Mouse (Mus musculus) adrenal gland, adult (tissue): ENCODE measurements at regions not wholly inside any gene's neighbourhood (a gene's known extent, or its start where the extent isn't known, plus 50 kb on each side); places are given as distances from the start of the nearest gene placed in this dataset.
A peak's percentile ranks its signal among the peaks of the same experiment; 100 is the strongest.

Experiments used
- DNase-seq, 2 experiments: peaks; one replicate each; pipeline ENCODE4 v3.0.0; 2022 to 2023; ENCODE audit warnings: low spot score in 1 of 2; ENCODE audit not compliant: inconsistent age in 2 of 2

- DNase-seq = no peak
These were observed 615.3 kb upstream of the Fbxo33 start for GRCm38 (mm10) chr12:59834809-59835208.

DNA sequence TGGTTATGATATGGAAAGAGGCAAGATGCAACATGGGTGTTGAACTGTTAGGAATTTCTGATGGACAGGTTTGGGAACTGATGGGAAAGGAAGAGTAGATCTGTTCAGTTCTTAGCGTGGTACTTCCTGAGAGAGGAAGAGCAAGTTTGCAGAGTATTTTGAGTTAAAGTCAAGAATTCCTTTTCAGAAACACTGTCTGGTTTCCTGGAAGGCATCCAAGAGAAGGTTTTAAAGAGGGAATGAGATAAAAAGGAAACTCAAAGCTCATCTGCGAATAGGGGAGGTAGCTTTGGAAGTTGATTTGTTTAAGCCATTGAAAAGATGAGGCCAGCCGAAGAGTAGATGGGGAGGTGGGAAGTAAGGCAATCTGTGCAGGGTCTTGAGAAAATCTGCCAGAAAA lies 603.4 kb upstream of the Fbxo33 start:
- DNase-seq = no peak

DNA sequence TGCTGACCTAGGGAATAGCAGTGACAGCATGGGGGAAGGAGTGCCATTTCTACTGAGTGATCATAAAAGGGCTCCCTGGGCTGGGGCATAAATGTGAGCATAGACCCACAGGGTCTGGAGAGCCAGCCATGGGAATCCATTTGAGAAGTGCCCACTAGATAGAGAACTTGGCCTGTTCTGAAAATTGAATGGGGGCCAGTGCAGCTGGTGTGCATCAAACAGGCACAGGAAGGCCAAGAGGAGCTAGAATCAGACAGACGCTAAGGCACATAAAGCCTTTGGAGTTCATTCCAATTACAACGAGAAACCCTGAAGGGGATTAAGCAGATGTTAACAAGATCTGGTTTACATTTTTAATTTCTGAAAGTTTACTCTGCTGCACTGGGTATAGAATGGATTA lies 602.9 kb upstream of the Fbxo33 start:
- DNase-seq = no peak

GRCm38 (mm10) chr12:59821698-59822097 lies 602.2 kb upstream of the Fbxo33 start:
- DNase-seq = no peak

GRCm38 (mm10) chr12:59815965-59816364 lies 596.4 kb upstream of the Fbxo33 start:
- DNase-seq = no peak

- no peak for DNase-seq
These were observed 594.8 kb upstream of the Fbxo33 start for GRCm38 (mm10) chr12:59814356-59814755.

DNA sequence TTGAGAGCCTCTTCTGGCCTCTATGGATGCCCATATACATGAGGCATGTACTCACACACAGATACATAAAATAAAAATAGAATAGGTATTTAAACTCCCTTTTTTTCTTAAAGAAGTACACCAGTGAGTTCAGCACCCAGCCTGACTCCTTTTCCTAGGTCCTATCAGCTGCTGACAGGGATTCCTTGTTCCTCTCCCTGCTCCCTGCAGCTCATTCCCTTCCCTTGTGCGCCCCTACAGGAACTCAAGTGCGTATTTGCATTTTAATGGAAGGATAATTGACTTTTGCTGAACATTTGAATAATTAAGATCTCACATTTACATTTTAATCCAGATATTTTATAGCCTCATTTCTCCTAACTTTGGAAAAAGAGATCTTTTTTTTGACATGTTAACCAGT lies 589.7 kb upstream of the Fbxo33 start:
- DNase-seq = no peak

DNA sequence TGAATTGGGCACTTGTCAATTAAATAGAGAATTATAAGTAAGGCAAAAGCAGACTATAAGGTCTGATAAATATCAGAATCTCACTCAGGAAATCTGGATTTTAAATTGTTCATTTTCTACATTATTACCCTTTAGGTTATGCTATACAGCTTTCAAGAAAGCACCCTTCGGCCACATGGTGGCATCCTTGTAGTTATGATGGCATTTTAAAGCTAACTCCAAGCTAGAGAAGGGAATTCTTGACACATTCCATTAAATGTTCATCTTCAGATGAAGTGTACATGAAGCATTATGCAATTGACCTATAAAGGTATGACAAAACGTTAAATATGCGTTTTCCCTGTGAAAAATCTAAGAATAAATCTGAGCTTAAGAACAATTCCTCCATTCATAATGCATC lies 578.5 kb upstream of the Fbxo33 start:
- DNase-seq = peak in 1 of 2 experiments; percentile 30

GRCm38 (mm10) chr12:59791473-59791872 lies 571.9 kb upstream of the Fbxo33 start:
- peak; percentile 25 to 60 for DNase-seq

DNA sequence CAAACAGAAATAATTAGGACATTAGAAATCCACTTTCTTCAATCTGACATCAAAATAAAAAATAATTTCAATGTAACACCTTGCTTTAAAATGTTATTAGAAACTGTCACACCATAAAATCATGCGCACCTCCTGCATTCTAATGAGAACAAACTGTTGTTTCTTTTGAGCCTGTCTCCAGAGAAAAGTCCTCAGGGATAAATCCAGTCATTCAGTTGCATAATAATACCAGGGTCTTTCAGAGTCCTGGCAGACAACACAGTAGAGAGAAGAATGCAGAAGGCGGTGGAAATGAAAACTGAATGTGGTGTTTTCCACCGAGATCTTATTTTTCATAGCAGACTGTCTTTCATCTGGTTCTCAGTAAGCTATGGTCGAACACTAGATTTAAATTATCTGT lies 567.3 kb upstream of the Fbxo33 start:
- no peak for DNase-seq

- DNase-seq = no peak
These were observed 551.5 kb upstream of the Fbxo33 start for GRCm38 (mm10) chr12:59770980-59771379.

DNA sequence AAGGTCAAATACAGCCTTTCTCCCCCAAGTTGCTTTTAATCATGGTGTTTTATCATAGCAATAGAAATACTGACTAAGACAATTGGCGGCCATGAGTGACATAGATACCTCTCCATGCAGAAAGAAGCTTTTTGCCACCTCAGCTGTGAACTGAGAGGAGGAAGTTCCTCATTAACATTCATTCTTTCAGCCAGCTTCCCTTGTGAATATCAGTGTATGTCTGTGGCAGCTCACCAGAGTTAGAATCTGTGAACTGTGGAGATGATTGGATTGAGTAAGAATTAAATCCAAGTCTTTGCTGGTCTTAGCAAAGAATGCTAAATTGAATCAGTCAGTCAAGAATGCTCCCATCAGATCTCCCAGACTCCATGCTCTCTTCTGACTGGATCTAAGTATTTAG lies 542.7 kb upstream of the Fbxo33 start:
- DNase-seq = no peak

- no peak for DNase-seq
These were observed 525.2 kb upstream of the Fbxo33 start for GRCm38 (mm10) chr12:59744768-59745167.

DNA sequence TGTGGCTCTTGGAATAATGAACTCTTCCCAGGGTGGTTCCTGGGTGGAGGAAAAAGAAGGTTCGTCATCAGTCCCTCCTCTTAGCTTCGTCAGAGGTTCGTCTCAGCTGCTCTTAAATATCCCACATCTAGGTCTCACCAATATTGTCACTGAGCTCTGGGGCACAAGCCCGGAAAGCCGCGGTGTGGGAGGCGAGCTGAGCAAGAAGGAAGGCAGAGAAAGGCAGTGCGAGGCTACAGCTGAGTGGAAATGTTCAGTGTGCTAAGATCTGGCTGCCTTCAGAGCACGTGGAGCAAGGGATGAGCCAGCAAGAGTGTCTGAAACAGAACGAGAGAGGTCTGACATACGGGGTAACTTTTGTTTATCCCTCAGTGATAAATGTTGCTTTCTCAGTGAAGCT lies 523.7 kb upstream of the Fbxo33 start:
- DNase-seq = no peak

DNA sequence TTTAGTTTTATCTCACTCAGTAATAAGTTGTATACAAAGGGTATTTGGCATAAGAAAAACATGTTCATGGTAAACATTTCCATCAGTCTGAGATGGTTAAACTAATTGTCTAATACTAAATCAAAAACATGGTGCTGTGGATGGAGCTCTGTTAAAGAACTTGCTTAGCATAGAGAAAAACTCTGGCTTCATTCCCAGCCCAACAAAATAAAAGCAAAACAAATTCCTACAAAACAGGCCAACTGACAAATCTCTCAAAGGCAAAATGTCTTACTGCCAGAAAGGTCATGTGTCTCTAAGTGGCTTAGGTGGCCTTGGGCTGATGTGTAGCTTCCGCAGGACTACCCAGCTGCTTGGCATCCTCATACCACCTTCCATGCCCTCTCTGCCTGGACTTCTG lies 505.4 kb upstream of the Fbxo33 start:
- peak in 1 of 2 experiments; percentile 33 for DNase-seq

DNA sequence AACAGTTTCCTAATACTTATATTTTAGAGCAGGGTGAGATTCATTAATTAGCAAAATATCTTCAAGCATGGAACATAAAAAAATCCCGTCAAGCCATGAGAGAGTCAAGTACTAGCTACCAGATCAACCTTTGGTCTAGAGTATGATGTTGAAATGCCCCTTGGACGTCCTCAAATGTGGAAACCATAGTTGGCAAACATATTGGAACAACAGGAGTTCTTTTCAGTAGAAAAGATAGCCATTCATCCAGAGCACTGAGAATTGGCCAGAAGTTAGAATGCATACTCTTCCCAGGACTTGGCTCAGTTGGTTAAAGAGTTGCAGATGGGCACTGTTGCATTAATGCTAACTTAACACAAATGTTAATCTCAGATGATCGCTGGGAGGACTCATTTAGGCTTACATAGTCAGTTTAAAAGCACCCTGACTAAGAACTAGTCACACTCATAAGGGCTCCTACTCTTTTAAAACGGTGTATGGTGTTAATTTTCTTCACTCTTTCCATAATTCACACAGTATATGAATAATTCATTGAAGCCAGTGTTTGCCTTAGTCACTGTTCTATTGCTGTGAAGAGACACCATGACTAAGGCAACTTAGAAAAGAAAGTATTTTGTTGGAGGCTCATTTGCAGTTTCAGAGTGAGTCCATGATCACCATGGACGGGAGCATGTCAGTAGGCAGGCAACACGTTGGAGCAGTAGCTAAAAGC lies 503.1 kb upstream of the Fbxo33 start:
- no peak for DNase-seq

DNA sequence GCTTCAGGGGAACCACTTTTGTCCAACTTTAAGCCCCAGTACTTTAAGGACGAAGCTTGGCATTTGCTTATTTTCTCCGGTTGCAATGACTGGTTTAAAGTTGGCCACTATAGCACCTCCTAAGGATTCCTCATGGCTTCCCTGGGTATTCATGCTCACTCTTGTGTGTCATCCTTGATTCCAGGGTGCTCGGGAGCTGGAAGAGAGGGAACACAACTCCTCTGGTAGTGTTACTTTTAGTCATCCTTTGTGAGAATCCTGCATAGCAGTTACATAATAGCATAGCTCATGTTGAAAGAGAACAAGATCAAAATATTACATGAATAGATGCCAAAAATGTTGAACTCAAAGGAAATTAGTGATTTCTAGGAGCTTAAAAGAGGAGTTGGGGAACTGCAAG lies 493.7 kb upstream of the Fbxo33 start:
- no peak for DNase-seq

GRCm38 (mm10) chr12:59683235-59683634 lies 463.7 kb upstream of the Fbxo33 start:
- DNase-seq = no peak

GRCm38 (mm10) chr12:59663161-59663560 lies 443.6 kb upstream of the Fbxo33 start:
- no peak for DNase-seq

GRCm38 (mm10) chr12:59630678-59631077 lies 411.2 kb upstream of the Fbxo33 start:
- no peak for DNase-seq

DNA sequence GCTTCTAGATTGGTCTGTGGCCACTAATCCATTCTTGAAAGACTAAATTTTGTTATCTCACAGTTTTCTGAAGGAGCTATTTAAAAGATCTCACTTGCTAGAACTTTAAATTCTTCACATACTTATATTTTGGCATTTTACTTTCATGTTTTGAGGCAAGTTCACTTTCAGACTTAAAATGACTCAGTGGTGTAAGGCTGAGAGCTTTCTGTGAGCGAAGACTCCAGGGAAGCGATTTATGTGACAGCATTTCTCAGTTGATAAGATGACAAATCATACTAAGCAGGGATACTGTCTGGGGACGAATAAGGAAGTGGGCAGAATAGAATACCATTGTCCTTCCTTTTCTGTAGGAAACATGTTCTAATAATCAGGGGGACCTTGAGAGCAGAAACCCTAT lies 403.6 kb upstream of the Fbxo33 start:
- DNase-seq = no peak

DNA sequence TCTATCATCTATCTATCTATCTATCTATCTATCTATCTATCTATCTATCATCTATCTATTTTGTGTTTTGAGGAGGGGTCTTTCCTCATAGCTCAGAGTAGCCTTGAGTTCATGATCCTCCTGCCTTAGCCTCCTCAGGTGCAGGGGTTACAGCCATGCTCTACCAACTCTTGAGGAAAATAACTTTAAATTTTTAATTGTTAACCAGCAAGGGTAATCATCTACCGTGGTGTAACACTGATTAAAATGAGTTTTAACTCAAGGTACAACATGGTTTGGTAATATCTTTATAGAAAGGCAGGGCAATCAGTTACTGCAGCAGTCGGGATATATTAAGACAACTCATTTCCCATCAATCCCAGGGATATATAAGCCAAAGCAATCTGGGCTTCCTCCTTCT lies 401.6 kb upstream of the Fbxo33 start:
- no peak for DNase-seq

- no peak for DNase-seq
These were observed 400.8 kb upstream of the Fbxo33 start for GRCm38 (mm10) chr12:59620340-59620739.
